Mouse (Mus musculus): Measurements from ENCODE around the gene Fhad1. TPM values are rescaled to one million over a fixed set of nuclear protein-coding genes. Genes with fewer than 3 reads are reported as not detected.
"Not testable (repeated sequence)": the region's sequence is repeated elsewhere in the genome, so short reads cannot be mapped to it uniquely, and the experiment has no call there.

Gene Fhad1
- under 1 TPM; 0.17 to 0.48 TPM for total RNA-seq (2021)
- long read RNA-seq, experiment 1, partial matches to known transcripts = 1 of 1 reads
- long read RNA-seq, experiment 1, other reads (novel, unspliced or antisense) = 0 of 1 reads
- long read RNA-seq, experiment 2, partial matches to known transcripts = 0 of 1 reads
- long read RNA-seq, experiment 2, other reads (novel, unspliced or antisense) = 1 of 1 reads

- DNase-seq = peak; percentile 75 to 76
- intact Hi-C loops (cut with DNase I) = no loop called here
Observed at GRCm38 (mm10) chr4:142014659-142015608, at the start of gene Fhad1. Gene Fhad1, minus strand, starts transcription at chr4:142015082.

- intact Hi-C loops (cut with DNase I) = no loop called here
- no peak for DNase-seq
Observed at GRCm38 (mm10) chr4:142063057-142063534, 48.2 kb upstream of the Fhad1 start.

GRCm38 (mm10) chr4:142061485-142062240, 46.8 kb upstream of the Fhad1 start:
- intact Hi-C loops (cut with DNase I) = no loop called here
- no peak for DNase-seq

GRCm38 (mm10) chr4:142060455-142061378, 45.8 kb upstream of the Fhad1 start:
- intact Hi-C loops (cut with DNase I) = no loop called here
- peak; percentile 60 to 75 for DNase-seq

GRCm38 (mm10) chr4:142059841-142060193, 44.9 kb upstream of the Fhad1 start:
- intact Hi-C loops (cut with DNase I) = no loop called here
- no peak for DNase-seq

- intact Hi-C loops (cut with DNase I) = no loop called here
Observed at GRCm38 (mm10) chr4:142059113-142059840, 44.4 kb upstream of the Fhad1 start.

GRCm38 (mm10) chr4:142057529-142058216, 42.8 kb upstream of the Fhad1 start:
- DNase-seq = peak; percentile 53 to 60
- intact Hi-C loops (cut with DNase I) = no loop called here

More at GRCm38 (mm10) chr4:142059113-142059840, 44.4 kb upstream of the Fhad1 start:
- DNase-seq = no peak

- intact Hi-C loops (cut with DNase I) = no loop called here
- no peak for DNase-seq
Observed at GRCm38 (mm10) chr4:142055600-142055999, 40.7 kb upstream of the Fhad1 start.

GRCm38 (mm10) chr4:142054580-142054979, 39.7 kb upstream of the Fhad1 start:
- DNase-seq = no peak
- intact Hi-C loops (cut with DNase I) = no loop called here

- intact Hi-C loops (cut with DNase I) = no loop called here
- peak; percentile 37 to 55 for DNase-seq
Observed at GRCm38 (mm10) chr4:142053661-142054448, 39.0 kb upstream of the Fhad1 start.

- intact Hi-C loops (cut with DNase I) = no loop called here
- peak in 1 of 2 experiments; percentile 31 for DNase-seq
Observed at GRCm38 (mm10) chr4:142053261-142053660, 38.4 kb upstream of the Fhad1 start.

GRCm38 (mm10) chr4:142052391-142053132, 37.7 kb upstream of the Fhad1 start:
- no peak for DNase-seq
- intact Hi-C loops (cut with DNase I) = no loop called here

GRCm38 (mm10) chr4:142051883-142052282, 37.0 kb upstream of the Fhad1 start:
- DNase-seq; intact Hi-C loops (cut with DNase I): not testable (repeated sequence)

- intact Hi-C loops (cut with DNase I) = no loop called here
- DNase-seq = no peak
Observed at GRCm38 (mm10) chr4:142049963-142050362, 35.1 kb upstream of the Fhad1 start.

- intact Hi-C loops (cut with DNase I) = no loop called here
- DNase-seq = no peak
Observed at GRCm38 (mm10) chr4:142048391-142048790, 33.5 kb upstream of the Fhad1 start.

GRCm38 (mm10) chr4:142047005-142047404, 32.1 kb upstream of the Fhad1 start:
- intact Hi-C loops (cut with DNase I) = no loop called here
- DNase-seq = no peak

GRCm38 (mm10) chr4:142046496-142046895, 31.6 kb upstream of the Fhad1 start:
- no peak for DNase-seq
- intact Hi-C loops (cut with DNase I) = no loop called here
